Mouse (Mus musculus) urinary bladder, postnatal 14 days (tissue): ENCODE results near the gene Pld4.

Experiments used
- DNase-seq: peaks from one replicate; pipeline ENCODE4 v3.0.0; 2021; ENCODE audit warnings: low spot score

Pld4 gene

GRCm38 (mm10) chr12:112767036-112767890 is 6.8 kb downstream of the Pld4 start:
- no peak for DNase-seq

- DNase-seq: no peak
Measured at GRCm38 (mm10) chr12:112768166-112768565, 7.7 kb downstream of the Pld4 start.

- no peak for DNase-seq
Measured at GRCm38 (mm10) chr12:112769031-112769430, 8.6 kb downstream of the Pld4 start.

- DNase-seq: no peak
Measured at GRCm38 (mm10) chr12:112769751-112770150, 9.3 kb downstream of the Pld4 start.

GRCm38 (mm10) chr12:112770396-112770795 is 9.9 kb downstream of the Pld4 start:
- no peak for DNase-seq

- no peak for DNase-seq
Measured at GRCm38 (mm10) chr12:112772306-112772705, 11.9 kb downstream of the Pld4 start.

GRCm38 (mm10) chr12:112773366-112773765 is 12.9 kb downstream of the Pld4 start:
- no peak for DNase-seq

- no peak for DNase-seq
Measured at GRCm38 (mm10) chr12:112774026-112774425, 13.6 kb downstream of the Pld4 start.

- DNase-seq: no peak
Measured at GRCm38 (mm10) chr12:112774481-112774880, 14.0 kb downstream of the Pld4 start.

GRCm38 (mm10) chr12:112791026-112791425 is 30.6 kb downstream of the Pld4 start:
- DNase-seq: no peak

GRCm38 (mm10) chr12:112793601-112794355 is 33.3 kb downstream of the Pld4 start:
- DNase-seq: peak; percentile 82

- no peak for DNase-seq
Measured at GRCm38 (mm10) chr12:112794356-112794816, 33.9 kb downstream of the Pld4 start.

GRCm38 (mm10) chr12:112794998-112795397 is 34.5 kb downstream of the Pld4 start:
- DNase-seq: no peak

- DNase-seq: peak; percentile 78
Measured at GRCm38 (mm10) chr12:112795466-112796104, 35.1 kb downstream of the Pld4 start.

- peak; percentile 55 for DNase-seq
Measured at GRCm38 (mm10) chr12:112796551-112797510, 36.4 kb downstream of the Pld4 start.

GRCm38 (mm10) chr12:112797672-112798331 is 37.3 kb downstream of the Pld4 start:
- peak; percentile 77 for DNase-seq

GRCm38 (mm10) chr12:112798332-112798681 is 37.9 kb downstream of the Pld4 start:
- peak; percentile 46 for DNase-seq

GRCm38 (mm10) chr12:112798716-112799115 is 38.3 kb downstream of the Pld4 start:
- DNase-seq: no peak

- no peak for DNase-seq
Measured at GRCm38 (mm10) chr12:112799237-112799970, 38.9 kb downstream of the Pld4 start.

- DNase-seq: peak; percentile 67
Measured at GRCm38 (mm10) chr12:112800476-112800875, 40.0 kb downstream of the Pld4 start.
